Mouse (Mus musculus): ENCODE results near the gene Wdr46. TPM values are rescaled to one million over a fixed set of nuclear protein-coding genes. Genes with fewer than 3 reads are reported as not detected.
"Not testable (repeated sequence)": the region's sequence is repeated elsewhere in the genome, so short reads cannot be mapped to it uniquely, and the experiment has no call there.

The Wdr46 gene
- polyA plus RNA-seq, 1 experiment from 2014 or later, result 26.5 TPM

DNA sequence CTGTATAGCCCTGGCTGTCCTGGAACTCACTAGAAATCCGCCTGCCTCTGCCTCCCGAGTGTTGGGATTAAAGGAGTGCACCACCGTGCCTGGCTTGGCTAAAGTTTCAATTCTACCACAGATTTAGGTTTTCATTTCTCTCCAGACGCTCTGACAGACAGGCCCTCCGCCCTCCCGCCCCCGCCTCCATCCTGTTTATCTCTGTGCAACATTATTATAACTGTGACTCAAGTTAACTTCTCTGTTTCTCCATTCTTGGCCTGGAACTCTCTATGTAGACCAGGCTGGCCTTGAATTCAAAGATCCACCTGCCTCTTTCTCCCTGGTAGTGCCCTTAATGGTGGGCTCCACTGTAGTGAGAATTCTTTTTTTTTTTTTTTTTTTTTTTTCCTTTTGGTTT is 38.0 kb upstream of the Wdr46 start:
- Histone ChIP-seq H3K27ac (replicated peaks) (no peak overlapping the region), H3K4me1 (replicated peaks) (no peaks in the 10 kb centered on the region; the same call in 1 of the 2 replicates), H3K4me3 (no peak overlapping the region), H3K9me3 (no peaks in the 10 kb centered on the region), H3K36me3 (no peaks in the 10 kb centered on the region), H3K27me3 (no peaks in the 10 kb centered on the region), H3K4me2 (no peak overlapping the region), H3K9ac (no peak overlapping the region)
- WGBS, result 85% methylated on average over 7 of the region's 7 CpGs
- no peak for ATAC-seq (ENCODE audit: low FRiP score, low read depth)

GRCm38 (mm10) chr17:33903911-33904651 is 36.4 kb upstream of the Wdr46 start:
- 73% methylated on average over 6 of the region's 6 CpGs for WGBS
- not testable (repeated sequence) for H3K9ac ChIP-seq; H3K4me1 ChIP-seq (replicated peaks); H3K4me3 ChIP-seq; H3K4me2 ChIP-seq; H3K36me3 ChIP-seq; H3K27me3 ChIP-seq; ATAC-seq (ENCODE audit: low FRiP score, low read depth); H3K27ac ChIP-seq (replicated peaks); H3K9me3 ChIP-seq

DNA sequence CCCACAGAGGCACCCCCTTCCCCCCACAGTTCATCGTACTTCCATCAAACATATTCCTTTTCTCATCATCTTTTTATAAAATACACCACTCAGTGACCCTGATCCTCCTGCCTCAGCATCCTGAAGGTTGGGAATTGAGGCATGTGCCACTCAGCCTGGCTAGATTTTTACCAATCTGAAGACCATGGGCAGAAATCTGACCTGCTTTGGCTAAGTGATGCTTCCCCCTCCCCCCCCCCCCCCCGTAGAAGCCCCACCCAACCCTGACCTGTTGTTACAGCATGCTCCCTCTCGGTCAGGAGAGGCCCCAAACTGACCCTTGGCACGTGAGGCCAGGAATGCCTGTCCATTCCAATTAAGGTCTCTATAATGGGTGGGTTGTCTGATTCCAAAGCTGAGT is 35.6 kb upstream of the Wdr46 start, which contains the start of gene Platr17:
Platr17 (plus strand) TSS at position 301 of the 400 bp plus-strand sequence.
- not testable (repeated sequence) for ATAC-seq (ENCODE audit: low FRiP score, low read depth); H3K4me2 ChIP-seq; H3K4me3 ChIP-seq; H3K36me3 ChIP-seq; H3K4me1 ChIP-seq (replicated peaks); H3K27ac ChIP-seq (replicated peaks); H3K27me3 ChIP-seq; H3K9me3 ChIP-seq; H3K9ac ChIP-seq
- 10% methylated on average over 3 of the region's 4 CpGs for WGBS

GRCm38 (mm10) chr17:33908331-33909076 is 32.0 kb upstream of the Wdr46 start:
- Histone ChIP-seq H3K4me2 (peak overlapping the region; percentile 93), H3K27me3 (no peaks in the 10 kb centered on the region), H3K27ac (replicated peaks) (peak overlapping the region; percentile 84), H3K9me3 (no peaks in the 10 kb centered on the region), H3K36me3 (peaks cover 20% of the 10 kb centered on the region), H3K9ac (peak overlapping the region; percentile 59), H3K4me1 (replicated peaks) (peaks cover 29% of the 10 kb centered on the region), H3K4me3 (peak overlapping the region; percentile 72)
- ATAC-seq (ENCODE audit: low FRiP score, low read depth), result peak; percentile 0; the same call in 1 of the 2 replicates
- under 1% methylated on average over 41 of the region's 44 CpGs for WGBS

DNA sequence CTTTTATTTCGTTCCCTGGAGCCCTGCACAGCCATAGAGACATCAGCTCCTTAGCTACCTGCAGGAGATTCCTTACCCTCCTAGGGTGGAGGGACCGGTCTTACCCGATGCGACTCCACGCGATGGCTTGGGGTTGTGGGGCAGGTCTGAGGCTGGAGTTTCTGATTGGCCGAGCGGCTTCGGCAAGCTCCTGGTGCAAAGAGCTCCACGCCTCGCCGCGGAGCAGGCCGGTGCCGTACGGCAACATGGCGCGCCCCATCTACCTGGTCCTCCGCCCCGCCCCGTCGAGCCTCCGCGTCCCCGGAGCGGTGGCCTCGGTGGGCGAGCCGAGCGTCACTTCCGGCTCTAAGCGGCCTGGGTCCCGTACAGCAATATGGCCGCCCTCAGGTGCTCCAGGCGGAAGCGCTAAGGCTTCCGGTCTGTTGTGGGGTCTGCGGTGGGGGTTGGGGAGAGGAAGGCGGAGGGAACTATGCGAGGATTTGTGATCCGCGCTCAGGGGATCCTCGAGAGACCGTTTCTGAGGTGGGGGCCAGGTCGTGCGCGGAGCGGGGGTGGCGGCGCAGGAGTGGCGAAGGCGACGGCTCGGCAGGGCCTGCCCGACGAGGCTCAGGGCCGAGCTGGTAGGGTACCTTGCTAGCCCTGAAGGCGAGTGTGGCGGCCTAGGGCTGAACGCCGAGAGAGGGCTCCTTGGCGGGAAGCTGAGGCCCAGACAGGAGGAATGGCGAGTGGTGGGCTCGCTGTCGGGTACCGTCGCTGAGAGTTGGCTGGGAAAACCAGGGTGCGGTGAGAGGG is 31.2 kb upstream of the Wdr46 start, which contains the start of gene Daxx:
Daxx (plus strand) TSS at position 338 of the 792 bp plus-strand sequence.
- peak within 1 kb of the TSS; percentile 72 for H3K4me3 ChIP-seq
- peak within 1 kb of the TSS; percentile 93 for H3K4me2 ChIP-seq
- H3K27me3 ChIP-seq, result no peaks in the 10 kb centered on the region
- peak; percentile 98 for ATAC-seq (ENCODE audit: low FRiP score, low read depth)
- peaks cover 28% of the 10 kb centered on the region for H3K36me3 ChIP-seq
- no peaks in the 10 kb centered on the region for H3K9me3 ChIP-seq
- H3K9ac ChIP-seq, result peak within 1 kb of the TSS; percentile 81
- H3K27ac ChIP-seq (replicated peaks), result peak within 1 kb of the TSS; percentile 84
- WGBS, result under 1% methylated on average over 68 of the region's 68 CpGs
- H3K4me1 ChIP-seq (replicated peaks), result peaks cover 29% of the 10 kb centered on the region

- Histone ChIP-seq H3K4me1 (replicated peaks) (peaks cover 34% of the 10 kb centered on the region), H3K4me2 (peak overlapping the region; percentile 93), H3K9me3 (no peaks in the 10 kb centered on the region), H3K4me3 (peak overlapping the region; percentile 72), H3K27ac (replicated peaks) (peak overlapping the region; percentile 82), H3K36me3 (peaks cover 31% of the 10 kb centered on the region), H3K9ac (peak overlapping the region; percentile 81), H3K27me3 (no peaks in the 10 kb centered on the region)
- under 1% methylated on average over 14 of the region's 14 CpGs for WGBS
- peak; percentile 1; the same call in 1 of the 2 replicates for ATAC-seq (ENCODE audit: low FRiP score, low read depth)
Measured at GRCm38 (mm10) chr17:33909869-33910250, 30.6 kb upstream of the Wdr46 start.

GRCm38 (mm10) chr17:33910346-33911051 is 30.0 kb upstream of the Wdr46 start:
- Histone ChIP-seq H3K9ac (peak overlapping the region; percentile 81), H3K27me3 (no peaks in the 10 kb centered on the region), H3K4me1 (replicated peaks) (peaks cover 41% of the 10 kb centered on the region), H3K4me2 (peak overlapping the region; percentile 93), H3K27ac (replicated peaks) (peak overlapping the region; percentile 82; the same call in 1 of the 2 replicates), H3K4me3 (peak overlapping the region; percentile 72), H3K9me3 (no peaks in the 10 kb centered on the region), H3K36me3 (peaks cover 31% of the 10 kb centered on the region)
- no peak for ATAC-seq (ENCODE audit: low FRiP score, low read depth)
- 50% methylated on average over 11 of the region's 11 CpGs for WGBS

GRCm38 (mm10) chr17:33911052-33911812 is 29.2 kb upstream of the Wdr46 start:
- Histone ChIP-seq H3K4me2 (0 out of 2 replicates have a peak overlapping the region, but pooled peaks have one; percentile 93), H3K27ac (replicated peaks) (no peak overlapping the region), H3K27me3 (no peaks in the 10 kb centered on the region), H3K4me3 (no peak overlapping the region), H3K36me3 (peaks cover 31% of the 10 kb centered on the region), H3K9me3 (no peaks in the 10 kb centered on the region), H3K9ac (no peak overlapping the region), H3K4me1 (replicated peaks) (peaks cover 42% of the 10 kb centered on the region)
- WGBS, result 90% methylated on average over 31 of the region's 31 CpGs
- no peak for ATAC-seq (ENCODE audit: low FRiP score, low read depth)

- no peak for ATAC-seq (ENCODE audit: low FRiP score, low read depth)
- WGBS, result 90% methylated on average over 28 of the region's 28 CpGs
Measured at GRCm38 (mm10) chr17:33911813-33912414, 28.5 kb upstream of the Wdr46 start.

DNA sequence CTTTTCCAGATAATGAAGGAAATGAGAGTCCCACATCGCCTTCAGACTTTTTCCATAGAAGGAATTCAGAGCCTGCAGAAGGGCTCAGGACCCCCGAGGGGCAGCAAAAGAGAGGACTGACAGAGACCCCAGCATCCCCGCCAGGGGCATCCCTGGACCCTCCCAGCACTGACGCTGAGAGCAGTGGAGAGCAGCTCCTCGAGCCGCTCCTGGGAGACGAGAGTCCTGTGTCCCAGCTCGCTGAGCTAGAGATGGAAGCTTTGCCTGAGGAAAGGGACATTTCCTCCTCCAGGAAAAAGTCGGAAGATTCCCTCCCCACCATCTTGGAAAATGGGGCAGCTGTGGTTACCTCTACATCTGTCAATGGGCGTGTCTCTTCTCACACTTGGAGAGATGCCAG is 27.2 kb upstream of the Wdr46 start:
- H3K36me3 ChIP-seq, result peaks cover 31% of the 10 kb centered on the region
- H3K9me3 ChIP-seq, result no peaks in the 10 kb centered on the region
- no peak overlapping the region for H3K4me2 ChIP-seq
- H3K4me1 ChIP-seq (replicated peaks), result peaks cover 45% of the 10 kb centered on the region
- H3K9ac ChIP-seq, result no peak overlapping the region
- H3K4me3 ChIP-seq, result no peak overlapping the region
- H3K27ac ChIP-seq (replicated peaks), result no peak overlapping the region
- WGBS, result 89% methylated on average over 10 of the region's 10 CpGs
- no peak for ATAC-seq (ENCODE audit: low FRiP score, low read depth)
- H3K27me3 ChIP-seq, result no peaks in the 10 kb centered on the region; the same call in 1 of the 2 replicates

More at GRCm38 (mm10) chr17:33911813-33912414, 28.5 kb upstream of the Wdr46 start:
- Histone ChIP-seq H3K4me3 (no peak overlapping the region), H3K36me3 (peaks cover 31% of the 10 kb centered on the region), H3K9me3 (no peaks in the 10 kb centered on the region), H3K27ac (replicated peaks) (no peak overlapping the region), H3K4me2 (no peak overlapping the region), H3K4me1 (replicated peaks) (peaks cover 48% of the 10 kb centered on the region), H3K9ac (no peak overlapping the region), H3K27me3 (no peaks in the 10 kb centered on the region)

Measured in hindbrain, embryonic 15.5 days (tissue).